ENCODE assay signal across 8 mouse cellular contexts in genomic region chr3:79196708-79197437, GRCm38 (mm10).
DNase-seq lines count a peak whose midpoint lies in the region; ATAC-seq and TF ChIP-seq lines count a peak whose summit lies in the region.

No protein-coding gene starts in this region.

- 71% methylated on average over 6 of the region's 6 CpGs for WGBS in forebrain, embryonic 14.5 days
- WGBS in intestine, embryonic 14.5 days: 54% methylated on average over 6 of the region's 6 CpGs
- 52% methylated on average over 6 of the region's 6 CpGs for WGBS in lung, embryonic 14.5 days

- H3K4me3 ChIP-seq in forebrain, embryonic 14.5 days (ENCODE audit: low read depth, low read length): no peak overlapping the region
- no peak overlapping the region for H3K4me3 ChIP-seq in intestine, embryonic 14.5 days (ENCODE audit: low read depth, low read length)
- H3K4me3 ChIP-seq in lung, embryonic 14.5 days (ENCODE audit: low read depth, low read length): no peak overlapping the region

- peaks cover 7% of the 10 kb centered on the region; the same call in 1 of the 2 replicates for H3K4me1 ChIP-seq in forebrain, embryonic 14.5 days (ENCODE audit: control insufficient read depth, insufficient read depth, low read length)
- no peaks in the 10 kb centered on the region for H3K4me1 ChIP-seq in intestine, embryonic 14.5 days (replicated peaks; ENCODE audit: control insufficient read depth, insufficient read depth, low read length)
- H3K4me1 ChIP-seq in lung, embryonic 14.5 days (ENCODE audit: insufficient read depth): no peaks in the 10 kb centered on the region

- no peak overlapping the region for H3K9ac ChIP-seq in forebrain, embryonic 14.5 days (ENCODE audit: low read length)
- no peak overlapping the region for H3K9ac ChIP-seq in intestine, embryonic 14.5 days (ENCODE audit: low read length)
- no peak overlapping the region for H3K9ac ChIP-seq in lung, embryonic 14.5 days

- no peak overlapping the region for H3K27ac ChIP-seq in forebrain, embryonic 14.5 days (ENCODE audit: low read depth, low read length)
- no peak overlapping the region for H3K27ac ChIP-seq in intestine, embryonic 14.5 days (ENCODE audit: low read depth)
- no peak overlapping the region for H3K27ac ChIP-seq in lung, embryonic 14.5 days (ENCODE audit: low read depth)

- ATAC-seq in forebrain, embryonic 14.5 days: peak; percentile 44; the same call in 1 of the 2 replicates
- peak; percentile 70 for ATAC-seq in intestine, embryonic 14.5 days (replicated peaks; ENCODE audit: low FRiP score, low TSS enrichment, low read depth)
- peak; percentile 60; the same call in 1 of the 2 replicates for ATAC-seq in lung, embryonic 14.5 days (ENCODE audit: insufficient read depth)

- H3K9me3 ChIP-seq in forebrain, embryonic 14.5 days (replicated peaks; ENCODE audit: control insufficient read depth, low read length): no peaks in the 10 kb centered on the region
- no peaks in the 10 kb centered on the region for H3K9me3 ChIP-seq in intestine, embryonic 14.5 days (ENCODE audit: control insufficient read depth, low read length)
- H3K9me3 ChIP-seq in lung, embryonic 14.5 days (ENCODE audit: low read depth, low read length): no peaks in the 10 kb centered on the region

- peak; percentile 87 for TF ChIP-seq CTCF in lung, embryonic 14.5 days (IDR thresholded peaks at IDR 0.05; ENCODE audit: low read depth)

- H3K4me2 ChIP-seq in forebrain, embryonic 14.5 days (ENCODE audit: low read length): no peak overlapping the region
- H3K4me2 ChIP-seq in intestine, embryonic 14.5 days (ENCODE audit: low read length): no peak overlapping the region
- no peak overlapping the region for H3K4me2 ChIP-seq in lung, embryonic 14.5 days

- H3K27me3 ChIP-seq in forebrain, embryonic 14.5 days (replicated peaks; ENCODE audit: control insufficient read depth, insufficient read depth, low read length): no peaks in the 10 kb centered on the region
- no peaks in the 10 kb centered on the region for H3K27me3 ChIP-seq in intestine, embryonic 14.5 days (replicated peaks; ENCODE audit: control insufficient read depth, insufficient read depth, low read length)
- H3K27me3 ChIP-seq in lung, embryonic 14.5 days (ENCODE audit: insufficient read depth, low read length): no peaks in the 10 kb centered on the region

- H3K36me3 ChIP-seq in forebrain, embryonic 14.5 days (ENCODE audit: control insufficient read depth, insufficient read depth, low read length): no peaks in the 10 kb centered on the region
- H3K36me3 ChIP-seq in intestine, embryonic 14.5 days (ENCODE audit: control insufficient read depth, insufficient read depth, low read length): no peaks in the 10 kb centered on the region
- H3K36me3 ChIP-seq in lung, embryonic 14.5 days (ENCODE audit: insufficient read depth): no peaks in the 10 kb centered on the region

- peak; percentile 64 for DNase-seq in right cerebral cortex, adult 18-20 months
- no peak for DNase-seq in right cerebral cortex, postnatal 25 days
- DNase-seq in adipocyte (ENCODE audit: low spot score): peak; percentile 80
- DNase-seq in forebrain, embryonic 14.5 days (ENCODE audit: low spot score): peak; percentile 87
- DNase-seq in intestine, embryonic 14.5 days (ENCODE audit: low spot score): peak; percentile 63
- DNase-seq in lung, embryonic 14.5 days: peak; percentile 88
- peak; percentile 42 for DNase-seq in retina, adult 2 months (ENCODE audit: low read depth, low spot score)
- DNase-seq in urinary bladder, adult 2 months (ENCODE audit: low spot score): no peak

Comparison
In these comparisons a context has a peak if more than half of its experiments do, and no peak if none do; other contexts are left out.
1. DNase-seq: peak in right cerebral cortex, adult 18-20 months (single experiment), adipocyte (single experiment), forebrain, embryonic 14.5 days (single experiment), intestine, embryonic 14.5 days (single experiment), lung, embryonic 14.5 days (single experiment) and retina, adult 2 months (single experiment); none in right cerebral cortex, postnatal 25 days (single experiment) and urinary bladder, adult 2 months (single experiment).
2. Peak in every context shown above with its lines, with median percentiles within 50 percentile points of each other: ATAC-seq.